Mouse (Mus musculus): ENCODE measurements around the gene Tns1. TPM values are rescaled to one million over a fixed set of nuclear protein-coding genes. Genes with fewer than 3 reads are reported as not detected.

Tns1 gene
- polyA plus RNA-seq, 1 experiment from 2014 or later = 20.3 TPM

- H3K9me3 ChIP-seq (replicated peaks) = no peaks in the 10 kb centered on the region
- no peaks in the 10 kb centered on the region for H3K27me3 ChIP-seq
- H3K4me3 ChIP-seq (replicated peaks) = no peak overlapping the region
- ATAC-seq (ENCODE audit: insufficient read depth) = no peak
- H3K27ac ChIP-seq (replicated peaks) = no peak overlapping the region
- H3K4me2 ChIP-seq = no peak overlapping the region
- no peaks in the 10 kb centered on the region for H3K36me3 ChIP-seq (replicated peaks)
- H3K9ac ChIP-seq = no peak overlapping the region
- 70% methylated on average over 5 of the region's 5 CpGs for WGBS (ENCODE audit: insufficient replicate concordance)
- peaks cover 15% of the 10 kb centered on the region for H3K4me1 ChIP-seq (replicated peaks)
These were observed 66.7 kb downstream of the Tns1 start for GRCm38 (mm10) chr1:74057501-74057900.

GRCm38 (mm10) chr1:74055552-74055951 is 68.7 kb downstream of the Tns1 start:
- peaks cover 26% of the 10 kb centered on the region for H3K4me1 ChIP-seq (replicated peaks)
- H3K9me3 ChIP-seq (replicated peaks) = no peaks in the 10 kb centered on the region
- no peak overlapping the region for H3K9ac ChIP-seq
- H3K4me3 ChIP-seq (replicated peaks) = no peak overlapping the region
- no peaks in the 10 kb centered on the region for H3K27me3 ChIP-seq
- no peaks in the 10 kb centered on the region for H3K36me3 ChIP-seq (replicated peaks)
- no peak overlapping the region for H3K27ac ChIP-seq (replicated peaks)
- ATAC-seq (ENCODE audit: insufficient read depth) = no peak
- H3K4me2 ChIP-seq = no peak overlapping the region
- 15% methylated on average over 4 of the region's 4 CpGs for WGBS (ENCODE audit: insufficient replicate concordance)

- 0 out of 2 replicates have a peak, but pooled peaks have one; percentile 4 for ATAC-seq (ENCODE audit: insufficient read depth)
- no peak overlapping the region for H3K9ac ChIP-seq
- H3K4me2 ChIP-seq = no peak overlapping the region
- no peak overlapping the region for H3K4me3 ChIP-seq (replicated peaks)
- H3K4me1 ChIP-seq (replicated peaks) = peaks cover 25% of the 10 kb centered on the region
- H3K27ac ChIP-seq (replicated peaks) = no peak overlapping the region
- 39% methylated on average over 3 of the region's 3 CpGs for WGBS (ENCODE audit: insufficient replicate concordance)
- H3K9me3 ChIP-seq (replicated peaks) = no peaks in the 10 kb centered on the region
- H3K36me3 ChIP-seq (replicated peaks) = no peaks in the 10 kb centered on the region
- H3K27me3 ChIP-seq = no peaks in the 10 kb centered on the region
These were observed 69.8 kb downstream of the Tns1 start for GRCm38 (mm10) chr1:74054471-74054870.

GRCm38 (mm10) chr1:74054007-74054406 is 70.2 kb downstream of the Tns1 start:
- H3K27ac ChIP-seq (replicated peaks) = no peak overlapping the region
- H3K27me3 ChIP-seq = no peaks in the 10 kb centered on the region
- no peaks in the 10 kb centered on the region for H3K36me3 ChIP-seq (replicated peaks)
- H3K4me3 ChIP-seq (replicated peaks) = no peak overlapping the region
- H3K9ac ChIP-seq = no peak overlapping the region
- WGBS (ENCODE audit: insufficient replicate concordance) = 46% methylated on average over 6 of the region's 7 CpGs
- peaks cover 20% of the 10 kb centered on the region for H3K4me1 ChIP-seq (replicated peaks)
- no peak overlapping the region for H3K4me2 ChIP-seq
- ATAC-seq (ENCODE audit: insufficient read depth) = peak; percentile 20; the same call in 1 of the 2 replicates
- no peaks in the 10 kb centered on the region for H3K9me3 ChIP-seq (replicated peaks)

GRCm38 (mm10) chr1:74053068-74053467 is 71.2 kb downstream of the Tns1 start:
- H3K27ac ChIP-seq (replicated peaks) = no peak overlapping the region
- no peak overlapping the region for H3K9ac ChIP-seq
- H3K4me1 ChIP-seq (replicated peaks) = peaks cover 12% of the 10 kb centered on the region
- H3K27me3 ChIP-seq = no peaks in the 10 kb centered on the region
- H3K36me3 ChIP-seq (replicated peaks) = no peaks in the 10 kb centered on the region
- no peak overlapping the region for H3K4me2 ChIP-seq
- no peak overlapping the region for H3K4me3 ChIP-seq (replicated peaks)
- ATAC-seq (ENCODE audit: insufficient read depth) = no peak
- 50% methylated on average over 2 of the region's 2 CpGs for WGBS (ENCODE audit: insufficient replicate concordance)
- H3K9me3 ChIP-seq (replicated peaks) = no peaks in the 10 kb centered on the region

GRCm38 (mm10) chr1:74051349-74051748 is 72.9 kb downstream of the Tns1 start:
- no peak for ATAC-seq (ENCODE audit: insufficient read depth)
- no peak overlapping the region for H3K4me3 ChIP-seq (replicated peaks)
- no peaks in the 10 kb centered on the region for H3K27me3 ChIP-seq
- no peaks in the 10 kb centered on the region for H3K36me3 ChIP-seq (replicated peaks)
- peaks cover 29% of the 10 kb centered on the region for H3K4me1 ChIP-seq (replicated peaks)
- no peak overlapping the region for H3K27ac ChIP-seq (replicated peaks)
- 27% methylated on average over 2 of the region's 2 CpGs for WGBS (ENCODE audit: insufficient replicate concordance)
- H3K9ac ChIP-seq = no peak overlapping the region
- no peak overlapping the region for H3K4me2 ChIP-seq
- no peaks in the 10 kb centered on the region for H3K9me3 ChIP-seq (replicated peaks)

- Histone ChIP-seq H3K4me1 (replicated peaks) (peaks cover 40% of the 10 kb centered on the region), H3K9ac (no peak overlapping the region), H3K9me3 (replicated peaks) (no peaks in the 10 kb centered on the region), H3K27ac (replicated peaks) (no peak overlapping the region), H3K27me3 (no peaks in the 10 kb centered on the region), H3K4me2 (no peak overlapping the region), H3K4me3 (replicated peaks) (no peak overlapping the region), H3K36me3 (replicated peaks) (no peaks in the 10 kb centered on the region)
- no peak for ATAC-seq (ENCODE audit: insufficient read depth)
- 72% methylated on average over 17 of the region's 17 CpGs for WGBS (ENCODE audit: insufficient replicate concordance)
These were observed 74.8 kb downstream of the Tns1 start for GRCm38 (mm10) chr1:74049430-74049829.

- Histone ChIP-seq H3K4me1 (replicated peaks) (peaks cover 57% of the 10 kb centered on the region), H3K4me2 (no peak overlapping the region), H3K27me3 (no peaks in the 10 kb centered on the region), H3K9ac (no peak overlapping the region), H3K27ac (replicated peaks) (no peak overlapping the region), H3K9me3 (replicated peaks) (no peaks in the 10 kb centered on the region), H3K4me3 (replicated peaks) (no peak overlapping the region), H3K36me3 (replicated peaks) (no peaks in the 10 kb centered on the region)
- ATAC-seq (ENCODE audit: insufficient read depth) = no peak
- WGBS (ENCODE audit: insufficient replicate concordance) = 66% methylated on average over 6 of the region's 6 CpGs
These were observed 76.5 kb downstream of the Tns1 start for GRCm38 (mm10) chr1:74047722-74048121.

- no peak overlapping the region for H3K9ac ChIP-seq
- H3K4me3 ChIP-seq (replicated peaks) = no peak overlapping the region
- 53% methylated on average over 2 of the region's 2 CpGs for WGBS (ENCODE audit: insufficient replicate concordance)
- peaks cover 61% of the 10 kb centered on the region for H3K4me1 ChIP-seq (replicated peaks)
- H3K36me3 ChIP-seq (replicated peaks) = no peaks in the 10 kb centered on the region
- H3K9me3 ChIP-seq (replicated peaks) = no peaks in the 10 kb centered on the region
- no peaks in the 10 kb centered on the region for H3K27me3 ChIP-seq
- no peak overlapping the region for H3K4me2 ChIP-seq
- ATAC-seq (ENCODE audit: insufficient read depth) = no peak; the same call in 1 of the 2 replicates
- H3K27ac ChIP-seq (replicated peaks) = no peak overlapping the region
These were observed 76.9 kb downstream of the Tns1 start for GRCm38 (mm10) chr1:74047311-74047710.

GRCm38 (mm10) chr1:74045034-74045433 is 79.2 kb downstream of the Tns1 start:
- H3K4me2 ChIP-seq = no peak overlapping the region
- H3K9ac ChIP-seq = no peak overlapping the region
- no peak for ATAC-seq (ENCODE audit: insufficient read depth)
- no peaks in the 10 kb centered on the region for H3K36me3 ChIP-seq (replicated peaks)
- H3K4me1 ChIP-seq (replicated peaks) = peaks cover 70% of the 10 kb centered on the region
- no peak overlapping the region for H3K4me3 ChIP-seq (replicated peaks)
- WGBS (ENCODE audit: insufficient replicate concordance) = 66% methylated on average over 2 of the region's 2 CpGs
- H3K9me3 ChIP-seq (replicated peaks) = no peaks in the 10 kb centered on the region
- no peak overlapping the region for H3K27ac ChIP-seq (replicated peaks)
- H3K27me3 ChIP-seq = no peaks in the 10 kb centered on the region

- no peak overlapping the region for H3K9ac ChIP-seq
- no peak for ATAC-seq (ENCODE audit: insufficient read depth)
- WGBS (ENCODE audit: insufficient replicate concordance) = 56% methylated on average over 1 of the region's 1 CpGs
- H3K4me1 ChIP-seq (replicated peaks) = peaks cover 70% of the 10 kb centered on the region
- H3K36me3 ChIP-seq (replicated peaks) = no peaks in the 10 kb centered on the region
- no peaks in the 10 kb centered on the region for H3K9me3 ChIP-seq (replicated peaks)
- no peak overlapping the region for H3K27ac ChIP-seq (replicated peaks)
- no peak overlapping the region for H3K4me2 ChIP-seq
- H3K27me3 ChIP-seq = no peaks in the 10 kb centered on the region
- no peak overlapping the region for H3K4me3 ChIP-seq (replicated peaks)
These were observed 79.8 kb downstream of the Tns1 start for GRCm38 (mm10) chr1:74044421-74044820.

GRCm38 (mm10) chr1:74043584-74044105 is 80.6 kb downstream of the Tns1 start:
- H3K27me3 ChIP-seq = no peaks in the 10 kb centered on the region; the same call in 1 of the 2 replicates
- WGBS (ENCODE audit: insufficient replicate concordance) = 24% methylated on average over 4 of the region's 4 CpGs
- peak overlapping the region; percentile 46 for H3K4me2 ChIP-seq
- H3K36me3 ChIP-seq (replicated peaks) = no peaks in the 10 kb centered on the region
- peak overlapping the region; percentile 65 for H3K27ac ChIP-seq (replicated peaks)
- ATAC-seq (ENCODE audit: insufficient read depth) = peak; percentile 59
- H3K9ac ChIP-seq = no peak overlapping the region
- no peaks in the 10 kb centered on the region for H3K9me3 ChIP-seq (replicated peaks)
- peaks cover 70% of the 10 kb centered on the region for H3K4me1 ChIP-seq (replicated peaks)
- no peak overlapping the region for H3K4me3 ChIP-seq (replicated peaks)

All from liver, embryonic 15.5 days (tissue).